Mouse (Mus musculus): Measurements from ENCODE around the gene Ppp1r13b. TPM values are rescaled to one million over a fixed set of nuclear protein-coding genes. Genes with fewer than 3 reads are reported as not detected.

Gene Ppp1r13b
- total and polyA plus RNA-seq, 3 experiments = 19.7 to 41.7 (median 28.1) TPM

GRCm38 (mm10) chr12:111911171-111911760, 3.4 kb upstream of the Ppp1r13b start:
- Histone ChIP-seq H3K4me3 (ENCODE audit: low read depth, low read length) (no peak overlapping the region), H3K4me1 (ENCODE audit: insufficient read depth, low read depth, low read length) (peaks cover 48% of the 10 kb centered on the region), H3K27me3 (ENCODE audit: insufficient read depth, low read length) (peaks cover 62% of the 10 kb centered on the region), H3K36me3 (replicated peaks) (no peaks in the 10 kb centered on the region), H3K9me3 (replicated peaks) (no peaks in the 10 kb centered on the region)
- ATAC-seq (ENCODE audit: extremely low read depth, insufficient number of reproducible peaks, low FRiP score, poor library complexity, severe bottlenecking) = no peak
- TF ChIP-seq GATA1 (IDR thresholded peaks at IDR 0.05; ENCODE audit: borderline replicate concordance, low read length) (no peak), GATA2 (IDR thresholded peaks at IDR 0.05; ENCODE audit: borderline replicate concordance, low read depth, low read length) (no peak), CTCF (IDR thresholded peaks at IDR 0.05; ENCODE audit: low read depth, low read length) (no peak), TAL1 (conservative IDR thresholded peaks at IDR 0.05; ENCODE audit: low read depth, low read length) (no peak), POLR2AphosphoS5 (IDR thresholded peaks at IDR 0.05; ENCODE audit: insufficient replicate concordance, low read depth, low read length) (no peak)
- DNase-seq (ENCODE audit: low spot score) = no peak

DNA sequence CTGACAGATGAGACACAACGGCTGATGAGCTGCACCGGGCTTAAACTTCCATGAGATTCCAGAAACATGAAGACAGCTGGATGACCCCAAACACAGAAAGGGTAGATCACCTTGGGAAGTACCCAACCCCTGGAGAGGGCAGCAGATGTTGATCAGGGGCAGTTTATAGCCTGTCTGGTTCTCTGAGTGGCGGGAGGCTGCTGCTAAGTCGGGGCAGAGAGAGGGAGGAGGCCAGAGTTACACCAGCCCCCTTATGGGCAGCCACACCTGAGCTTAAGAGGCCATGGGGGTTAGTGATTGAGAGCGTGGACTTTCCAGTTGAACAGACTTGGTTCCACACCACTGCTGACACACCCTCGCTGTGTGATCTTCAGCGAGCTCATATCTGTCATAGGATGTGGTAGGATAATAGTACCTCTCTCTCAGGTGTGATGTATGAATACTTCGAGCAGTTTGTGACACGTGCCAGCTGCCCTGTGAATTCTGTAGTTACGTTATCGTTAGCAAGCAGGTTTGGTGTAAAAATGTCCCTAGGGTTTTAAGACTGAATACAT, 1.2 kb upstream of the Ppp1r13b start:
- H3K9me3 ChIP-seq (replicated peaks) = no peaks in the 10 kb centered on the region
- H3K36me3 ChIP-seq (replicated peaks) = peaks cover 2% of the 10 kb centered on the region
- H3K27me3 ChIP-seq (ENCODE audit: insufficient read depth, low read length) = peaks cover 49% of the 10 kb centered on the region
- TF ChIP-seq GATA2 (IDR thresholded peaks at IDR 0.05; ENCODE audit: borderline replicate concordance, low read depth, low read length) (no peak), GATA1 (IDR thresholded peaks at IDR 0.05; ENCODE audit: borderline replicate concordance, low read length) (no peak), CTCF (IDR thresholded peaks at IDR 0.05; ENCODE audit: low read depth, low read length) (no peak), POLR2AphosphoS5 (IDR thresholded peaks at IDR 0.05; ENCODE audit: insufficient replicate concordance, low read depth, low read length) (no peak), TAL1 (conservative IDR thresholded peaks at IDR 0.05; ENCODE audit: low read depth, low read length) (no peak)
- peak overlapping the region; percentile 74; the same call in 1 of the 2 replicates for H3K4me3 ChIP-seq (ENCODE audit: low read depth, low read length)
- peaks cover 64% of the 10 kb centered on the region for H3K4me1 ChIP-seq (ENCODE audit: insufficient read depth, low read depth, low read length)
- no peak for DNase-seq (ENCODE audit: low spot score)
- no peak for ATAC-seq (ENCODE audit: extremely low read depth, insufficient number of reproducible peaks, low FRiP score, poor library complexity, severe bottlenecking)

GRCm38 (mm10) chr12:111907421-111907891, 454 bp downstream of the Ppp1r13b start:
- peaks cover 65% of the 10 kb centered on the region for H3K4me1 ChIP-seq (ENCODE audit: insufficient read depth, low read depth, low read length)
- TF ChIP-seq POLR2AphosphoS5 (IDR thresholded peaks at IDR 0.05; ENCODE audit: insufficient replicate concordance, low read depth, low read length) = no peak
- peak overlapping the region; percentile 74 for H3K4me3 ChIP-seq (ENCODE audit: low read depth, low read length)
- H3K27me3 ChIP-seq (ENCODE audit: insufficient read depth, low read length) = peaks cover 36% of the 10 kb centered on the region
- no peaks in the 10 kb centered on the region for H3K9me3 ChIP-seq (replicated peaks)
- ATAC-seq (ENCODE audit: extremely low read depth, insufficient number of reproducible peaks, low FRiP score, poor library complexity, severe bottlenecking) (no peak), DNase-seq (ENCODE audit: low spot score) (peak; percentile 68)
- peaks cover 13% of the 10 kb centered on the region for H3K36me3 ChIP-seq (replicated peaks)

DNA sequence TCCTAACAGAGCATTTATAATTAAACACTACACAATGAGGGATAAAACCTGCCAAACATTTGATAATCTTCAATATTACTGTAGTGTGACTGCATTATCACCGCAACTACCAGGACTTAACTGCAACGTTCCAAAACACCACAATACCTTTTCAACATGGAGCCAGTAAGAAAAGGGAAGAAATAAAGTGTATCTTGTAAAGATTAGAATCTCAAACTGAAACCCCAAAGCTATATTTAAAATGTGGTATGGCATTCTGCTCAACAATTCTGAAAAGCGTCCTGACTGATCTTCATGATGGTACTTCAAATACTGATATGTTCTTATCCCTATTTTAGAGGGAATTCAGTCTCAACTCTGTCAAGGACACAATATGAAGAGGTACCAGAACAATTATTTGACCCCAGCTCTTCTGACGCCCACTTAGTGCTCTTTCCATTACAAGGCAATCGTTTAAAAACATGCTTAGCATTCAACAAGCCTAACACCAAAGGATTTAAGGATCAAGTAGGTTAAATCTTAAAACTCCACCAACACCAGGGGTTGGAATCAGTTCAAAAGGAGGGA, 1.5 kb downstream of the Ppp1r13b start:
- TF ChIP-seq GATA2 (IDR thresholded peaks at IDR 0.05; ENCODE audit: borderline replicate concordance, low read depth, low read length) = no peak
- no peak for TF ChIP-seq CTCF (IDR thresholded peaks at IDR 0.05; ENCODE audit: low read depth, low read length)
- TF ChIP-seq GATA1 (IDR thresholded peaks at IDR 0.05; ENCODE audit: borderline replicate concordance, low read length) = no peak
- no peak for TF ChIP-seq TAL1 (conservative IDR thresholded peaks at IDR 0.05; ENCODE audit: low read depth, low read length)
- no peak for TF ChIP-seq POLR2AphosphoS5 (IDR thresholded peaks at IDR 0.05; ENCODE audit: insufficient replicate concordance, low read depth, low read length)
- no peak for ATAC-seq (ENCODE audit: extremely low read depth, insufficient number of reproducible peaks, low FRiP score, poor library complexity, severe bottlenecking)
- peaks cover 28% of the 10 kb centered on the region for H3K27me3 ChIP-seq (ENCODE audit: insufficient read depth, low read length)

GRCm38 (mm10) chr12:111902488-111902887, 5.4 kb downstream of the Ppp1r13b start:
- no peak for TF ChIP-seq TAL1 (conservative IDR thresholded peaks at IDR 0.05; ENCODE audit: low read depth, low read length)
- no peak for TF ChIP-seq POLR2AphosphoS5 (IDR thresholded peaks at IDR 0.05; ENCODE audit: insufficient replicate concordance, low read depth, low read length)
- TF ChIP-seq GATA1 (IDR thresholded peaks at IDR 0.05; ENCODE audit: borderline replicate concordance, low read length) = no peak
- no peak for TF ChIP-seq GATA2 (IDR thresholded peaks at IDR 0.05; ENCODE audit: borderline replicate concordance, low read depth, low read length)
- no peak for TF ChIP-seq CTCF (IDR thresholded peaks at IDR 0.05; ENCODE audit: low read depth, low read length)
- no peak for ATAC-seq (ENCODE audit: extremely low read depth, insufficient number of reproducible peaks, low FRiP score, poor library complexity, severe bottlenecking)
- Histone ChIP-seq H3K9me3 (replicated peaks) (no peaks in the 10 kb centered on the region), H3K4me1 (ENCODE audit: insufficient read depth, low read depth, low read length) (peaks cover 78% of the 10 kb centered on the region), H3K4me3 (ENCODE audit: low read depth, low read length) (no peak overlapping the region), H3K27me3 (ENCODE audit: insufficient read depth, low read length) (no peaks in the 10 kb centered on the region), H3K36me3 (replicated peaks) (peaks cover 20% of the 10 kb centered on the region)
- DNase-seq (ENCODE audit: low spot score) = no peak

More for the DNA sequence above, 1.5 kb downstream of the Ppp1r13b start:
- H3K4me1 ChIP-seq (ENCODE audit: insufficient read depth, low read depth, low read length) = peaks cover 69% of the 10 kb centered on the region
- peaks cover 14% of the 10 kb centered on the region for H3K36me3 ChIP-seq (replicated peaks)
- H3K4me3 ChIP-seq (ENCODE audit: low read depth, low read length) = peak overlapping the region; percentile 74; the same call in 1 of the 2 replicates
- no peak for DNase-seq (ENCODE audit: low spot score)
- no peaks in the 10 kb centered on the region for H3K9me3 ChIP-seq (replicated peaks)

DNA sequence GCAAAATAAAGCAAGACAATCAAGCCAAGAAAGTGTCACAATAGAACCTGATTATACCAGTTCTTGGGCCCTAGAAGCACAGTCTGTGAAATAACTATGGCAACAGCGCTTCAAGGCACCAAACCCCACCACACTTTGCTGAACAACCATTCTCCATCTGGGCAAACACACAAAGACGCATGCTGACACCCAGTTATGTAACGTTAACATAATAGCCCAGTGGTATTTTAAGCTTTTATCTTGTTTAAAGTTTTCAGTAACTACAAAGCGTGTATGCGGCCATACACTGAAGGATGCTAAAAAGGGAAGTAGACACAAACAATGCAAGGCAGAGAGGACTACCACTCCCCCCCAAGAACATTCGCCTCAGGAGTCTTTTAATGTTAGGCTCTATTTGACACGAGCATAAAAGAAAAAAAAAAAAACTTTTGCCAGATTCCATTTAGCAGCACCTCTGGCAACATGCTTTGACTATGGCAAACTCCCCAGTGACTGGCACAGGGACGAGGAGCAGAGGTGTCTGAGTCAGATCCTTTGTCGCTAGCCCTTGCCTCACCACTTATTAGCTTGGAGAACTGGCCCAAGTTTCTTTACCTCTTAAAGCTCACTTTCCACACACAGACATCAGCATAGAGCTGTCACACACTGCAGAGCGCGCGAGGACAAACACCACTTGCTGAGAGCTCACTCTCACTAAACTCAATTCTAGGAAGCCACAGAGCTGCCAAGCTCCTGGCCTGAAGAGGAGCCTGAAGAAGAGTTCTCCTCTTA, 6.6 kb downstream of the Ppp1r13b start:
- H3K27me3 ChIP-seq (ENCODE audit: insufficient read depth, low read length) = no peaks in the 10 kb centered on the region
- H3K4me3 ChIP-seq (ENCODE audit: low read depth, low read length) = no peak overlapping the region
- H3K36me3 ChIP-seq (replicated peaks) = peaks cover 24% of the 10 kb centered on the region
- H3K4me1 ChIP-seq (ENCODE audit: insufficient read depth, low read depth, low read length) = peaks cover 80% of the 10 kb centered on the region
- DNase-seq (ENCODE audit: low spot score) = peak; percentile 33
- ATAC-seq (ENCODE audit: extremely low read depth, insufficient number of reproducible peaks, low FRiP score, poor library complexity, severe bottlenecking) = peak; percentile 10; the same call in 1 of the 2 replicates
- TF ChIP-seq POLR2AphosphoS5 (IDR thresholded peaks at IDR 0.05; ENCODE audit: insufficient replicate concordance, low read depth, low read length) (no peak), GATA1 (IDR thresholded peaks at IDR 0.05; ENCODE audit: borderline replicate concordance, low read length) (no peak), GATA2 (IDR thresholded peaks at IDR 0.05; ENCODE audit: borderline replicate concordance, low read depth, low read length) (no peak), TAL1 (conservative IDR thresholded peaks at IDR 0.05; ENCODE audit: low read depth, low read length) (no peak), CTCF (IDR thresholded peaks at IDR 0.05; ENCODE audit: low read depth, low read length) (no peak)
- H3K9me3 ChIP-seq (replicated peaks) = no peaks in the 10 kb centered on the region
